In the genomic region with DNA sequence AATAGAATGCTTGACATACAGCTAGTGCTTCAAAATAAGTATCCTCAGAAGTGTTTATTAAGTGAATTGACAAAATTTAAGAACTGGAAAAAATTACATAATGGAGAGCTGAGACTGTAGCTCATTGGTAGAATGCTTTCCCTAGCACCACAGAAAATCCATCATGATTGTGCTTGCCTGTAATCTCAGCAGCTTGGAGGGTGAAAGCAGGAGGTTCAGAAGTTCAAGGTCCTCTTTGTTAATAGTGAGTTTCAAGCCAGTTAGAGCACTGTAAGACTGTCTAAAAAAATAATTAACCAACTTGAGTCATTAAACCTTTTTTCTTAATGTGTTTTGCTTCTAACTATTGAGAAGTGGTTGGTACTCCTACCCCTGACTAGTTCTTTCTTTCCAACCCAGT, we compare ENCODE assay signal across 24 mouse cellular contexts. TPM values are rescaled to one million over a fixed set of nuclear protein-coding genes. Genes with fewer than 3 reads are reported as not detected.
"Had no signal": no experiment of that assay in that cellular context is flagged by ENCODE, and none has a peak within 500 bp of the region (broad histone marks: within the 10 kb centered on the region; RNA-seq: fewer than 3 reads in every experiment).

No protein-coding gene starts in this region.

- H3K27me3 ChIP-seq: heart, embryonic 13.5 days; heart, embryonic 15.5 days; hindbrain, embryonic 13.5 days; hindbrain, embryonic 15.5 days; limb, embryonic 13.5 days; limb, embryonic 15.5 days; liver, embryonic 12.5 days had no signal

- H3K27ac ChIP-seq: heart, adult 2 months; heart, embryonic 13.5 days; heart, embryonic 15.5 days; hindbrain, embryonic 13.5 days; hindbrain, embryonic 15.5 days; hindbrain, postnatal 0 days; limb, embryonic 13.5 days; limb, embryonic 15.5 days; liver, embryonic 12.5 days; liver, embryonic 14.5 days had no signal

- DNase-seq: forebrain, postnatal 0 days; gastrocnemius, postnatal 14 days; gastrocnemius, postnatal 36 days; heart, adult 11 months; heart, adult 2 months; heart, postnatal 14 days; heart, postnatal 36 days; layer of hippocampus, adult 9-11 months; layer of hippocampus, postnatal 36 days; left cerebral cortex, postnatal 4 days had no signal

- ATAC-seq: forebrain, postnatal 0 days; hindbrain, postnatal 0 days; intestine, embryonic 16.5 days; liver, embryonic 12.5 days had no signal

- H3K9ac ChIP-seq: forebrain, postnatal 0 days; heart, embryonic 13.5 days; heart, embryonic 15.5 days; hindbrain, embryonic 13.5 days; hindbrain, embryonic 15.5 days; limb, embryonic 13.5 days; limb, embryonic 15.5 days; liver, embryonic 12.5 days; liver, embryonic 14.5 days had no signal

- H3K4me2 ChIP-seq: heart, embryonic 11.5 days; heart, embryonic 13.5 days; heart, embryonic 15.5 days; hindbrain, embryonic 13.5 days; hindbrain, embryonic 15.5 days; limb, embryonic 13.5 days; limb, embryonic 15.5 days; liver, embryonic 12.5 days had no signal

- H3K4me1 ChIP-seq: heart, embryonic 13.5 days; heart, embryonic 15.5 days; hindbrain, embryonic 13.5 days; hindbrain, embryonic 15.5 days; limb, embryonic 13.5 days; limb, embryonic 15.5 days; liver, embryonic 12.5 days had no signal

- H3K9me3 ChIP-seq: heart, embryonic 13.5 days; heart, embryonic 15.5 days; hindbrain, embryonic 13.5 days; hindbrain, embryonic 15.5 days; limb, embryonic 13.5 days; limb, embryonic 15.5 days; liver, embryonic 12.5 days had no signal

- H3K4me3 ChIP-seq: heart, adult 2 months; heart, embryonic 13.5 days; heart, embryonic 15.5 days; hindbrain, embryonic 13.5 days; hindbrain, embryonic 15.5 days; limb, embryonic 13.5 days; limb, embryonic 15.5 days; liver, embryonic 12.5 days had no signal

RNA-seq across cellular contexts. Expression of a gene that starts 55.5 kb away (rescaled TPM):
- polyA plus RNA-seq: gonadal fat pad, adult 2 months; liver, adult 2 months; liver, embryonic 16.5 days had no signal
